Comparison of ENCODE assay signal across 30 mouse cellular contexts in the genomic region with DNA sequence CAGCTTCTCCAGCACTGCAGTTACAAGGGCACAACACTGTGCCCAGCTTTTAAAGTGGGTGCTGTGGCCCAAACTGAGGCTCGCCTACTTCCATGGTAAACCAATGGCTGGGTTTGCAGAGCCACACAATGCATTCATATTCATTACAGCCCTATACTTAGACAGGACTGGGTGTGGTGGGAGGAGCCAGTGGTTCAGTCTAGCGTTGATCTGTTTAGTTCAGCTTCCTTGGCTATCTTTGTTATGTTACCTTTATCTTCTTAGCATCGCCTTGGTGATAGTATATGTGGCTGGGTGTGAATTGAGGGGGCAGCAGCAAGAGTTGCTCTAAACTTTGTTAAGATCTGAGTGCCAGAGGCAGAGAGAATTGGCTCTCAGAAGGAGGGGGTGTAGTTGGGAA.
DNase-seq lines count a peak whose midpoint lies in the region; ATAC-seq and TF ChIP-seq lines count a peak whose summit lies in the region.
"Had no signal": no experiment of that assay in that cellular context is flagged by ENCODE, and none has a peak within 500 bp of the region (broad histone marks: within the 10 kb centered on the region; RNA-seq: fewer than 3 reads in every experiment).

No protein-coding gene starts in this region.

- H3K4me2 ChIP-seq in liver, embryonic 13.5 days = no peak overlapping the region
- no peak overlapping the region for H3K4me2 ChIP-seq in liver, postnatal 0 days (ENCODE audit: low read depth, low read length)
- H3K4me2 ChIP-seq: heart, embryonic 13.5 days; hindbrain, embryonic 15.5 days; kidney, embryonic 15.5 days; liver, embryonic 12.5 days; neural tube, embryonic 15.5 days had no signal

- ATAC-seq in liver, embryonic 13.5 days (ENCODE audit: low read depth) = peak; percentile 43; the same call in 1 of the 2 replicates
- no peak for ATAC-seq in liver, postnatal 0 days
- 0 out of 2 replicates have a peak, but pooled peaks have one; percentile 53 for ATAC-seq in erythroid progenitor cell, adult 5-6 weeks (replicated peaks; ENCODE audit: low FRiP score, poor library complexity, severe bottlenecking)
- peak; percentile 37; the same call in 1 of the 2 replicates for ATAC-seq in monocyte, adult 5-6 weeks (replicated peaks; ENCODE audit: insufficient number of reproducible peaks, low FRiP score, low TSS enrichment, poor library complexity, severe bottlenecking)
- ATAC-seq: forebrain, embryonic 16.5 days; liver, embryonic 12.5 days; Patski had no signal

- H3K36me3 ChIP-seq in liver, embryonic 13.5 days = no peaks in the 10 kb centered on the region
- no peaks in the 10 kb centered on the region for H3K36me3 ChIP-seq in liver, postnatal 0 days (replicated peaks; ENCODE audit: insufficient read depth, low read length)
- H3K36me3 ChIP-seq: heart, embryonic 13.5 days; hindbrain, embryonic 10.5 days; hindbrain, embryonic 15.5 days; kidney, embryonic 15.5 days; liver, embryonic 12.5 days; neural tube, embryonic 15.5 days had no signal

- TF ChIP-seq EP300 in liver, postnatal 0 days (IDR thresholded peaks at IDR 0.05; ENCODE audit: low read depth) = no peak

- no peak overlapping the region for H3K9ac ChIP-seq in liver, embryonic 13.5 days
- H3K9ac ChIP-seq in liver, postnatal 0 days (replicated peaks) = no peak overlapping the region
- H3K9ac ChIP-seq: heart, embryonic 13.5 days; hindbrain, embryonic 15.5 days; kidney, embryonic 15.5 days; liver, embryonic 12.5 days; neural tube, embryonic 15.5 days had no signal

- no peaks in the 10 kb centered on the region for H3K9me3 ChIP-seq in liver, embryonic 13.5 days (replicated peaks)
- H3K9me3 ChIP-seq in liver, postnatal 0 days (ENCODE audit: low read length) = no peaks in the 10 kb centered on the region
- H3K9me3 ChIP-seq: heart, embryonic 13.5 days; hindbrain, embryonic 10.5 days; hindbrain, embryonic 15.5 days; kidney, embryonic 15.5 days; liver, embryonic 12.5 days; neural tube, embryonic 15.5 days had no signal

- no peak for TF ChIP-seq CTCF in liver, postnatal 0 days (IDR thresholded peaks at IDR 0.05; ENCODE audit: low read depth)

- intact Hi-C loops in heart, postnatal 10 days (cut with DNase I) = no loop called here

- no peak for DNase-seq in liver, embryonic 13.5 days
- no peak for DNase-seq in liver, postnatal 0 days
- DNase-seq in lung, postnatal 36 days = peak; percentile 10
- DNase-seq in lung, postnatal 4 days = no peak
- no peak for DNase-seq in urinary bladder, adult 18-20 months (ENCODE audit: low spot score in 2 of 2)
- DNase-seq in heart, postnatal 10 days = no peak
- DNase-seq: adrenal gland, postnatal 10 days; cerebellum, adult 8-10 months; cerebellum, postnatal 36 days; heart, postnatal 14 days; kidney, adult 18-20 months; layer of hippocampus, postnatal 36 days; left cerebral cortex, postnatal 4 days; midbrain, embryonic 14.5 days; retina, postnatal 1 day; right cerebral cortex, postnatal 14 days; thymus, adult 18-20 months; thymus, postnatal 36 days had no signal

- H3K4me1 ChIP-seq in liver, embryonic 13.5 days (replicated peaks) = no peaks in the 10 kb centered on the region
- H3K4me1 ChIP-seq in liver, postnatal 0 days (ENCODE audit: insufficient read depth) = no peaks in the 10 kb centered on the region
- H3K4me1 ChIP-seq: heart, embryonic 13.5 days; hindbrain, embryonic 10.5 days; hindbrain, embryonic 15.5 days; kidney, embryonic 15.5 days; liver, embryonic 12.5 days; neural tube, embryonic 15.5 days had no signal

- no peaks in the 10 kb centered on the region for H3K27me3 ChIP-seq in liver, embryonic 13.5 days
- no peaks in the 10 kb centered on the region for H3K27me3 ChIP-seq in liver, postnatal 0 days (ENCODE audit: insufficient read depth, low read length)
- H3K27me3 ChIP-seq: heart, embryonic 13.5 days; hindbrain, embryonic 15.5 days; kidney, embryonic 15.5 days; liver, embryonic 12.5 days; neural tube, embryonic 15.5 days; Patski had no signal

- H3K27ac ChIP-seq in liver, embryonic 13.5 days = no peak overlapping the region
- H3K27ac ChIP-seq in liver, postnatal 0 days (ENCODE audit: low read depth) = no peak overlapping the region
- H3K27ac ChIP-seq: heart, embryonic 13.5 days; hindbrain, embryonic 10.5 days; hindbrain, embryonic 15.5 days; kidney, embryonic 15.5 days; liver, embryonic 12.5 days; macrophage; neural tube, embryonic 15.5 days; stomach, postnatal 0 days had no signal

- H3K4me3 ChIP-seq in liver, embryonic 13.5 days (replicated peaks) = no peak overlapping the region
- H3K4me3 ChIP-seq in liver, postnatal 0 days (ENCODE audit: low read depth, low read length) = no peak overlapping the region
- H3K4me3 ChIP-seq: heart, embryonic 13.5 days; hindbrain, embryonic 10.5 days; hindbrain, embryonic 15.5 days; kidney, embryonic 15.5 days; liver, embryonic 12.5 days; neural tube, embryonic 15.5 days had no signal

- WGBS in liver, embryonic 13.5 days (ENCODE audit: insufficient replicate concordance) = 38% methylated on average over 3 of the region's 3 CpGs
- 55% methylated on average over 3 of the region's 3 CpGs for WGBS in liver, postnatal 0 days (ENCODE audit: insufficient replicate concordance)
